Mouse (Mus musculus): ENCODE data around the gene Arhgap9.

DNA sequence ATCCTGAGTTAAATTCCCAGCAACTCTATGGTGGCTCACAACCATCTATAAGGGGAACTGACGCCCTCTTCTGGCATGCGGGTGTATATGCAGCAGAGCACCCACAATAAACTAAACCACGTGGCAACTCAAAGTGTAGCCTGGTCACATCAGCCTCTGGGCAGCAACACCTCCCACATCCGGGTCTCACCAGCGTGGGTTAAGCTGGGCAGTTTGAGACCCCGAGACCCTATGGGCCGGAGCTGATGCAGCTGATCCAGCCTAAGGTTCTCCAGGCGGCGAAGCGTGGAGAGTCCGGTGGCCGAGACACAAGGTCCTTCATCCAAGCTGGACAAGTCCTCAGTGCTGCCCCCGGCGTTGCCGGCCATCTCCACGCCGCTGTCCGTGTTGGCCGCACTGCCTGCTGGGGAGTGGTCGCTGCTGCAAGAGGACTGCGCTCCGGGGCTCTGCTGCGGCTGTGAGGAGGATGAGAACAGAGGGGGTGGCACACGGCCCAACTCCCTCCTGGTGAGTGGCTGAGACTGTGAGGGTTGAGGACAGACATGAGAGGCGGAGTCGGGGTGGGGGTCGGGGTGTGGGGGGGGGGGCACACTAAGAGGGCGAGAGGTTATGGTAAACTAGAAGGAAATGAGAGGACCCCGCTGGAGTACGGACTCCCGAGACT, 10.6 kb downstream of the Arhgap9 start:
- peak; percentile 16; the same call in 1 of the 2 replicates for TF ChIP-seq CTCF (IDR thresholded peaks at IDR 0.05; ENCODE audit: borderline replicate concordance, insufficient read depth, low read depth, low read length)
- no peak for TF ChIP-seq POLR2A (IDR thresholded peaks at IDR 0.05; ENCODE audit: borderline replicate concordance, insufficient read depth, low read length)

Measured in cerebellum, adult 2 months (tissue).